Mouse (Mus musculus) ES-E14 (cell line): ENCODE measurements around the gene Eif3i. TPM values are rescaled to one million over a fixed set of nuclear protein-coding genes. Genes with fewer than 3 reads are reported as not detected.
A peak's percentile ranks its signal among the peaks of the same experiment; 100 is the strongest.

Experiments used
- DNase-seq: peaks from one replicate; pipeline ENCODE4 v3.0.0-alpha.2; 2013; ENCODE audit warnings: low read depth, low spot score
- H3K27ac ChIP-seq: 2 replicates; pipeline ENCODE4 v1.5.1; 2012; ENCODE audit warnings: low read depth, mild to moderate bottlenecking, low read length, moderate library complexity, mixed read lengths; ENCODE audit not compliant: poor library complexity, insufficient read depth, severe bottlenecking
- H3K36me3 ChIP-seq: 2 replicates; pipeline ENCODE4 v1.6.1; 2012; ENCODE audit warnings: mild to moderate bottlenecking, low read length, moderate library complexity, mixed read lengths; ENCODE audit not compliant: control insufficient read depth, poor library complexity, insufficient read depth, severe bottlenecking
- H3K4me1 ChIP-seq, 2 experiments: fragments of 150-350 bp in 1 of 2; sonication (generic) in 1 of 2; 2 replicates each; pipeline ENCODE4 v1.6.1; 2012; ENCODE audit warnings: low read length in 2 of 2, mild to moderate bottlenecking in 1 of 2, mixed read lengths in 1 of 2; ENCODE audit not compliant: control insufficient read depth in 2 of 2, insufficient read depth in 2 of 2, poor library complexity in 1 of 2
- H3K4me3 ChIP-seq, 2 experiments: fragments of 150-350 bp in 1 of 2; sonication (generic) in 1 of 2; 2 replicates each; pipeline ENCODE4 v1.5.1; 2012; ENCODE audit warnings: low read length in 2 of 2, low read depth in 1 of 2, mild to moderate bottlenecking in 1 of 2, mixed read lengths in 1 of 2; ENCODE audit not compliant: insufficient read depth in 1 of 2, poor library complexity in 1 of 2, severe bottlenecking in 1 of 2
- H3K9ac ChIP-seq: 2 replicates; pipeline ENCODE4 v1.6.1; 2012; ENCODE audit warnings: low read depth, mild to moderate bottlenecking, low read length, mixed read lengths; ENCODE audit not compliant: poor library complexity, insufficient read depth, severe bottlenecking
- H3K9me3 ChIP-seq: fragments of 150-350 bp; sonication (generic); 2 replicates; pipeline ENCODE4 v1.6.1; 2012; ENCODE audit warnings: low read depth, mild to moderate bottlenecking, low read length; ENCODE audit not compliant: control insufficient read depth, insufficient read depth
- CHD2 ChIP-seq: IDR thresholded peaks from 2 replicates; pipeline ENCODE4 v1.6.1; 2014; ENCODE audit warnings: mild to moderate bottlenecking, low read depth, low read length, inconsistent platforms
- HCFC1 ChIP-seq: IDR thresholded peaks from 2 replicates; pipeline ENCODE4 v1.6.1; 2012; ENCODE audit warnings: low read length, inconsistent platforms, borderline replicate concordance; ENCODE audit not compliant: insufficient read depth
- MAFK ChIP-seq: IDR thresholded peaks from 2 replicates; pipeline ENCODE4 v1.6.1; 2014; ENCODE audit warnings: mild to moderate bottlenecking, low read depth, low read length, inconsistent platforms; ENCODE audit not compliant: insufficient read depth
- ZC3H11A ChIP-seq: IDR thresholded peaks from 2 replicates; pipeline ENCODE4 v1.6.1; 2012; ENCODE audit warnings: low read depth, mild to moderate bottlenecking, inconsistent platforms, low read length, borderline replicate concordance
- ZNF384 ChIP-seq: IDR thresholded peaks from 2 replicates; pipeline ENCODE4 v1.6.1; 2012; ENCODE audit warnings: low read depth, low read length, inconsistent platforms
- in situ Hi-C, 2 experiments: fragments of 600-800 bp; cut with MboI; formaldehyde crosslinking; loops; one replicate each; pipeline ENCODE4 v1.15.1; 2025; ENCODE audit warnings: low sequenced_read_pairs in 2 of 2, inconsistent platforms in 1 of 2; ENCODE audit not compliant: unreplicated experiment in 2 of 2
- total RNA-seq: library from RNA; depleted of rRNA; stranded (reverse); fragments of 300-350 nt; gene quantifications from 2 replicates; pipeline ENCODE4 v1.2.3, GENCODE M21; 2012

Gene Eif3i
- total RNA-seq, 1 experiment = 328 TPM

GRCm38 (mm10) chr4:129588865-129589264, 11.6 kb downstream of the Eif3i start:
- H3K27ac ChIP-seq = no peak overlapping the region
- H3K9ac ChIP-seq = no peak overlapping the region
- in situ Hi-C loops = no loop called here
- no peak for DNase-seq
- TF ChIP-seq HCFC1 = no peak
- TF ChIP-seq CHD2 = no peak
- TF ChIP-seq MAFK = no peak
- H3K36me3 ChIP-seq = peaks cover 23% of the 10 kb centered on the region
- H3K9me3 ChIP-seq = no peaks in the 10 kb centered on the region
- peaks cover 0 to 8% of the 10 kb centered on the region in 2 experiments; a peak in 1 of 4 replicates for H3K4me1 ChIP-seq
- no peak overlapping the region for H3K4me3 ChIP-seq

DNA sequence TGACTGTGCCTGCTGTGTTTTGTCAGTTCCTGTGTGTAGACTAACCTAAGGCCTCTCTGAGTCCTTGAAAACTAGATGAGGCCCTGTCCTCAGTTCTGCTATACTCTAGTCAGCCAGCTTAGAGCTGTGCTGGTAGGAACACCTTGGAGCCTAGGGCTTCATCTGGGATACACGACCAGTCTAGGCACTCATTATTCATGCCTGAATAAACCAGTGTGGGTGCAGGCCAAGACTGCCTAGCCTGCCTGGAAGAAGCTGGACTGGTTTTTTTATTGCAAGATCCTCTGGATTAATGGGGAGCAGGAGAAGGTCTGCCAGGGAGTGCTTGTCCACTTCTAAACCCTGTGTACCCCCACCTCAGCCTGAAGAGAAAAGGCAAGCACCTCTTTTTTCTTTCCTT, 13.5 kb downstream of the Eif3i start:
- TF ChIP-seq ZNF384 = no peak
- no peak for TF ChIP-seq HCFC1
- TF ChIP-seq CHD2 = no peak
- no peak for TF ChIP-seq ZC3H11A
- no peak for TF ChIP-seq MAFK
- H3K4me1 ChIP-seq = peaks cover 0 to 10% of the 10 kb centered on the region in 2 experiments; a peak in 1 of 4 replicates
- peaks cover 6% of the 10 kb centered on the region for H3K36me3 ChIP-seq
- H3K9ac ChIP-seq = no peak overlapping the region
- DNase-seq = no peak
- H3K27ac ChIP-seq = no peak overlapping the region
- H3K9me3 ChIP-seq = no peaks in the 10 kb centered on the region
- in situ Hi-C loops = no loop called here
- H3K4me3 ChIP-seq = no peak overlapping the region

DNA sequence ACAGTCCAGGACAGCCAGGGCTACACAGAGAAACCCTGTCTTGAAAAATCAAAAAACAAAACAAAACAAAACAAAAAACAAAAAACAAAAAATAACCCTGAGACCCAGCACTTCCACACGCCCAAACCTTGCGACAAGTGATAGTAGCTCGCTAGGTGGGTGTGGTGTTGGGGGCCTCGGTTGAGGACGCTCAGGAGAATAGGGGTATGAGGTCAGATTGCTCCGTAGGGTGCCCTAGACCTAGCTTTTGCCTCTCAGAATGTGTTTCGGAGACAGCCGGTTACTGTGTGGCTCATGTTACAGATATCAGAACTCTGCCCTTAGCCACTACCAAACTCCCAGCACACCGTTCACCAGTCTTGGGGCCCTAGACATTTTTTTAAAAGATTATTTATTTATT, 14.7 kb downstream of the Eif3i start:
- Histone ChIP-seq H3K4me1 (peaks cover 0 to 13% of the 10 kb centered on the region in 2 experiments; a peak in 1 of 4 replicates), H3K9ac (0 out of 2 replicates have a peak overlapping the region, but pooled peaks have one; percentile 62), H3K36me3 (no peaks in the 10 kb centered on the region), H3K4me3 (no peak overlapping the region), H3K9me3 (no peaks in the 10 kb centered on the region), H3K27ac (no peak overlapping the region)
- no peak for TF ChIP-seq MAFK
- no peak for TF ChIP-seq HCFC1
- TF ChIP-seq ZC3H11A = no peak
- TF ChIP-seq ZNF384 = no peak
- no peak for TF ChIP-seq CHD2
- no peak for DNase-seq
- in situ Hi-C loops = no loop called here

DNA sequence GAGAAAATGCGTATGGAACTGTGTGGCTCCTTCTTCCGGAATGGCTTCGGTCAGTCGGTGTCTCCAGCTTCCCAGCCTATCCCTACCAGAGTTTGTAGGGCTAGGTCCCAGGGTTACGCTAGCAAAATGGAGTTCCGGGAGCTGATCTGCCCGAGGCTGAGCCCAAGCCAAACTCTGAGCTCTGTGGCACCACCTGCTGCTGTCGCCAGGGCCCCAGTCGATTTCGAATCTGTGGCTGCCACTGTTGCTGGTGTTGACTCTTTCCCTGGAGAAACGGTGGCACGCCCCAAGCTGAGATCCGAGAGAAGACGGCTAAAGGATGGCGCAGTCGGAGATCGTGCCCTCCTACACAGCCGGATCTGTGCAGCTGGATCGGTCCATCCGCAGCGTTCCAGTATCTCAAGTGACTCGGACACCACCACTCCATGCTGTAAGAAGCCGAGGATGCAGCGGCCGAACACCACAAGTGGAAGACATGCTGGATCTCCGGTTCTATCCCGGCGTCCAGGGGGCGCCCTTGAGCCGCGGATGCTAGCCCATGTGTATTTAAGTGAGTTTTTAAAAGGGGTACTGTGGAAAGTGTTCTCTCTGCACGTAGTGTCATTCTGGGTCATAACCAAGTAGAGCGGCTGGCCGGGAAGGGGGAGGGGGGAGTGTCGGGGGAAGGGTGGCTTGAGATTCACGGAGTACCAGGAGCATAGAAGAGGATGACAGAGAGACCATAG, 15.4 kb downstream of the Eif3i start:
- TF ChIP-seq ZC3H11A = no peak
- TF ChIP-seq HCFC1 = no peak
- no peak for TF ChIP-seq CHD2
- TF ChIP-seq ZNF384 = no peak
- no peak for TF ChIP-seq MAFK
- H3K9ac ChIP-seq = peak overlapping the region; percentile 81
- peak; percentile 82 for DNase-seq
- H3K9me3 ChIP-seq = no peaks in the 10 kb centered on the region
- peak overlapping the region; percentile 74 for H3K27ac ChIP-seq
- H3K36me3 ChIP-seq = no peaks in the 10 kb centered on the region
- in situ Hi-C loops = no loop called here
- H3K4me1 ChIP-seq = peaks cover 0 to 13% of the 10 kb centered on the region in 2 experiments; a peak in 1 of 4 replicates
- H3K4me3 ChIP-seq = peak overlapping the region; percentile 58 to 59; a peak in 3 of 4 replicates
